Mouse (Mus musculus): ENCODE results near the gene D8Ertd738e. TPM values are rescaled to one million over a fixed set of nuclear protein-coding genes. Genes with fewer than 3 reads are reported as not detected.
A peak's percentile ranks its signal among the peaks of the same experiment; 100 is the strongest.

D8Ertd738e gene
- polyA plus RNA-seq, 1 experiment from 2014 or later = 301 TPM

DNA sequence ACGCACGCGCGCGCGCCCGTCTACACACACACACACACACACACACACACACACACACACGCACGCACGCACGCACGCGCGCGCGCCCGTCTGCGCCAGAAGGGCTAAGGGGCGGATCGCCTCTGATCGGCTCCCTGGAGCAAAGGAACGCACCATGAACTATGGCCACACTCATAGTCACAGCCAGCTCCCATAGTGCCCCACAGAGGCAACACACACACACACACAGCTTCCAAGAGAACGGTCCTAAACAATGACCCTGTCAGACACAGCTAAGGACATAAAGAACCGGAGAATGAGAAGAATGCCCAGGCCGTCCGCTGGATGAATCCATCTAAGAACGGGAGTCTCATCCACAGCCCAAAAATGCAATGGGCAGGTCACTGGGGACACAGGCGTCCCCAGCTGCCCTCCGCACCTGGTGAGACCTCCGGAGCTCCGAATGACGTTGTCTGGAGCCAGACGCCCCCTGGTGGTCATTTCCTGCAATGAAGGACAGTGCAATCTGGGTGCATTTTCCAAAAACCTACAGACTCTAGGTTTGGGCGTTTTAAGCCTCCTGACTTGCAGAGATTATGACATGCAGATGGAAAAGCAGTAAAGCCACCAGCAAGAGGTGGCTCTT is 39.2 kb downstream of the D8Ertd738e start:
- H3K9me3 ChIP-seq (ENCODE audit: control insufficient read depth, low read length) = no peaks in the 10 kb centered on the region
- WGBS = 55% methylated on average over 34 of the region's 34 CpGs
- H3K4me2 ChIP-seq (ENCODE audit: low read depth) = no peak overlapping the region
- H3K4me1 ChIP-seq (ENCODE audit: control insufficient read depth, insufficient read depth, low read length) = no peaks in the 10 kb centered on the region; the same call in 1 of the 2 replicates
- no peaks in the 10 kb centered on the region for H3K27me3 ChIP-seq (ENCODE audit: control insufficient read depth, insufficient read depth, low read length)
- DNase-seq (ENCODE audit: low spot score) = peak; percentile 83
- H3K4me3 ChIP-seq (ENCODE audit: low read depth, low read length) = no peak overlapping the region
- no peak overlapping the region for H3K27ac ChIP-seq (ENCODE audit: low read depth, low read length)
- peaks cover 17% of the 10 kb centered on the region for H3K36me3 ChIP-seq (ENCODE audit: control insufficient read depth, insufficient read depth, low read length)
- H3K9ac ChIP-seq (ENCODE audit: low read length) = no peak overlapping the region
- peak; percentile 70; the same call in 1 of the 2 replicates for ATAC-seq (ENCODE audit: insufficient read depth, low FRiP score, low TSS enrichment)

- Histone ChIP-seq H3K36me3 (ENCODE audit: control insufficient read depth, insufficient read depth, low read length) (peaks cover 13% of the 10 kb centered on the region), H3K27ac (ENCODE audit: low read depth, low read length) (0 out of 2 replicates have a peak overlapping the region, but pooled peaks have one; percentile 4), H3K4me3 (ENCODE audit: low read depth, low read length) (no peak overlapping the region), H3K4me2 (ENCODE audit: low read depth) (0 out of 2 replicates have a peak overlapping the region, but pooled peaks have one; percentile 7), H3K9me3 (ENCODE audit: control insufficient read depth, low read length) (no peaks in the 10 kb centered on the region), H3K4me1 (ENCODE audit: control insufficient read depth, insufficient read depth, low read length) (peaks cover under 1% of the 10 kb centered on the region; the same call in 1 of the 2 replicates), H3K9ac (ENCODE audit: low read length) (peak overlapping the region; percentile 37; the same call in 1 of the 2 replicates), H3K27me3 (ENCODE audit: control insufficient read depth, insufficient read depth, low read length) (no peaks in the 10 kb centered on the region)
- ATAC-seq (ENCODE audit: insufficient read depth, low FRiP score, low TSS enrichment) (no peak), DNase-seq (ENCODE audit: low spot score) (no peak)
- 62% methylated on average over 17 of the region's 17 CpGs for WGBS
These were observed 40.8 kb downstream of the D8Ertd738e start for GRCm38 (mm10) chr8:84208381-84209380.

DNA sequence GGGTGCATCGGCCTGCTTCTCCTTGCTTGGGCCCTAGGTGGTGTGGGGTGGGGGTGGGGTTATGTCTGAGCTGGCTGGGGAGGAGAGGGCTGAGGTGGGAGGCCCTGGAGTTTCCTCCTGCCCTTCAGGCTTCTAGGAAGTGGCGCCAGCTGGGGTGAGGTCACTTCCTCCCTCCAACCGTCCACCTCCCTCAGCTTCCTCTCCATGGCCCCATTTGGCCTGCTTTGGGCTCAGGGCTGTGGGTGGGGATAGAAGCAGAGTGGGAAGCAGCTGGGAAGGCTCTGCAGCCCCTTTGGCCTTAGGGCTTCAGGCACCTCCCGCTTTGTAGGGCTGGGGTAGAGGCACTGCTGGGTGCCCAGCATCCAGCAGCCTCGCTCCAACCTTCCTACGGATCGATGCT is 41.7 kb downstream of the D8Ertd738e start:
- H3K4me3 ChIP-seq (ENCODE audit: low read depth, low read length) = no peak overlapping the region
- H3K27ac ChIP-seq (ENCODE audit: low read depth, low read length) = no peak overlapping the region
- WGBS = 66% methylated on average over 7 of the region's 7 CpGs
- no peak overlapping the region for H3K9ac ChIP-seq (ENCODE audit: low read length)
- H3K4me2 ChIP-seq (ENCODE audit: low read depth) = no peak overlapping the region
- H3K36me3 ChIP-seq (ENCODE audit: control insufficient read depth, insufficient read depth, low read length) = peaks cover 13% of the 10 kb centered on the region
- DNase-seq (ENCODE audit: low spot score) = no peak
- no peaks in the 10 kb centered on the region for H3K9me3 ChIP-seq (ENCODE audit: control insufficient read depth, low read length)
- H3K4me1 ChIP-seq (ENCODE audit: control insufficient read depth, insufficient read depth, low read length) = peaks cover 8% of the 10 kb centered on the region; the same call in 1 of the 2 replicates
- H3K27me3 ChIP-seq (ENCODE audit: control insufficient read depth, insufficient read depth, low read length) = no peaks in the 10 kb centered on the region
- no peak for ATAC-seq (ENCODE audit: insufficient read depth, low FRiP score, low TSS enrichment)

- Histone ChIP-seq H3K4me3 (ENCODE audit: low read depth, low read length) (no peak overlapping the region), H3K36me3 (ENCODE audit: control insufficient read depth, insufficient read depth, low read length) (peaks cover 7% of the 10 kb centered on the region), H3K9me3 (ENCODE audit: control insufficient read depth, low read length) (no peaks in the 10 kb centered on the region), H3K4me1 (ENCODE audit: control insufficient read depth, insufficient read depth, low read length) (peaks cover 8% of the 10 kb centered on the region; the same call in 1 of the 2 replicates), H3K4me2 (ENCODE audit: low read depth) (no peak overlapping the region), H3K27ac (ENCODE audit: low read depth, low read length) (no peak overlapping the region), H3K9ac (ENCODE audit: low read length) (no peak overlapping the region), H3K27me3 (ENCODE audit: control insufficient read depth, insufficient read depth, low read length) (no peaks in the 10 kb centered on the region)
- no peak for ATAC-seq (ENCODE audit: insufficient read depth, low FRiP score, low TSS enrichment)
- DNase-seq (ENCODE audit: low spot score) = no peak
- 84% methylated on average over 3 of the region's 3 CpGs for WGBS
These were observed 42.9 kb downstream of the D8Ertd738e start for GRCm38 (mm10) chr8:84206666-84207065.

DNA sequence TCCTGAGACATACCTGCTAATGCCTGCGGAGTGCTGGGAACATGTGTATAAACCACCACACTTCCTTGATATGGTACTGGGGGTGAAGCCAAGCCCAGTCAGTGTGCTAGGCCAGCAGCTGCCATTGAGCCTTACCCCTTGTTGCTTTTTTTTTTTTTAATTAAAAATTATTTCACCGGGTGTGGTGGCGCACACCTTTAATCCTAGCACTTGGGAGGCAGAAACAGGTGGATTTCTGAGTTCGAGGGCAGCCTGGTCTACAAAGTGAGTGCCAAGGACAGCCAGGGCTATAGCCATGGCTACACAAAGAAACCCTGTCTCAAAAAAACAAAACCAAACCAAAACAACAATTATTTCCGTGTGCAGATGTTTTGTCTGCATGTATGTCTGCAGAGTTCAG is 44.4 kb downstream of the D8Ertd738e start:
- Histone ChIP-seq H3K9ac (ENCODE audit: low read length) (no peak overlapping the region), H3K9me3 (ENCODE audit: control insufficient read depth, low read length) (no peaks in the 10 kb centered on the region), H3K4me1 (ENCODE audit: control insufficient read depth, insufficient read depth, low read length) (peaks cover 13% of the 10 kb centered on the region), H3K4me3 (ENCODE audit: low read depth, low read length) (no peak overlapping the region), H3K27ac (ENCODE audit: low read depth, low read length) (no peak overlapping the region), H3K36me3 (ENCODE audit: control insufficient read depth, insufficient read depth, low read length) (no peaks in the 10 kb centered on the region), H3K27me3 (ENCODE audit: control insufficient read depth, insufficient read depth, low read length) (no peaks in the 10 kb centered on the region), H3K4me2 (ENCODE audit: low read depth) (no peak overlapping the region)
- no peak for ATAC-seq (ENCODE audit: insufficient read depth, low FRiP score, low TSS enrichment)
- WGBS = 88% methylated on average over 5 of the region's 5 CpGs
- DNase-seq (ENCODE audit: low spot score) = no peak

DNA sequence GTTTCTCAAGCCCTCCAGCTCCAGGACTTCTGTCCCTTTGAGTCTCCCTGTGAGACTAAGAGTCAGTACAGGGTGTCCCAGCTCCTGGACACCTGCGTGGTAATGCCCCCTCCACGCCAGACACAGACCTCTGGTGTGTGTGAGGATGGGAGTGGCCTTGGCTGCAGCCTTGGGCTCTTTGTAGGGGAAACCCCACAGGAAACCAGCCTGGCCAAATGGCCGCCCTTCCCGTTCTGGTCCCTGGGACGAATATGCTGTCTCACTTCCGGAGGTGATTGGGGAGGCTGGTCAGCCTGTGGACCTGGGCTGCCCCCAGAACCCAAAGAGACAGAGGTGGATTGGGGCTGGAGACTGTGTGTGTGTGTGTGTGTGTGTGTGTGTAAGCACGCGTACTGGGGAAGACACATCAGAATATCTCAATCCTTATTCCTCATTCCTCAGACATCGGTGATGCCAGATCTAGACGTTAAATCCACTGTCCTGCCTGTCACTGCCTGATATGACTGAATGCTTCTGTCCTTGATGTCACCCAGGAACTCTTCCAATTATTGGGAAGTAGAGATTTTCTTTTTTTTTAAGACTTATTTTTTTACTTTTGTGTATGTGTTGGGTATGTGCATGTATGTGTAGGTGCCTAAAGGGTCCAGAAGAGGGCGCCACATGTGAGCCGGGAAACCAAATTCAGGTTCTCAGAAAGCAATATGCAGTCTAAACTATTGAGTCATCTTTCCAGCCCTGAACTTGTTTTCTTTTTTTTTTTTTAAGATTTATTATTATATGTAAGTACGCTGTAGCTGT is 45.3 kb downstream of the D8Ertd738e start:
- H3K9ac ChIP-seq (ENCODE audit: low read length) = peak overlapping the region; percentile 64
- peak overlapping the region; percentile 69 for H3K4me2 ChIP-seq (ENCODE audit: low read depth)
- ATAC-seq (ENCODE audit: insufficient read depth, low FRiP score, low TSS enrichment) (no peak), DNase-seq (ENCODE audit: low spot score) (no peak)
- WGBS = 52% methylated on average over 13 of the region's 13 CpGs
- peak overlapping the region; percentile 26 for H3K4me3 ChIP-seq (ENCODE audit: low read depth, low read length)
- no peaks in the 10 kb centered on the region for H3K36me3 ChIP-seq (ENCODE audit: control insufficient read depth, insufficient read depth, low read length)
- H3K27ac ChIP-seq (ENCODE audit: low read depth, low read length) = peak overlapping the region; percentile 65
- H3K27me3 ChIP-seq (ENCODE audit: control insufficient read depth, insufficient read depth, low read length) = no peaks in the 10 kb centered on the region
- H3K9me3 ChIP-seq (ENCODE audit: control insufficient read depth, low read length) = no peaks in the 10 kb centered on the region
- H3K4me1 ChIP-seq (ENCODE audit: control insufficient read depth, insufficient read depth, low read length) = peaks cover 17% of the 10 kb centered on the region

DNA sequence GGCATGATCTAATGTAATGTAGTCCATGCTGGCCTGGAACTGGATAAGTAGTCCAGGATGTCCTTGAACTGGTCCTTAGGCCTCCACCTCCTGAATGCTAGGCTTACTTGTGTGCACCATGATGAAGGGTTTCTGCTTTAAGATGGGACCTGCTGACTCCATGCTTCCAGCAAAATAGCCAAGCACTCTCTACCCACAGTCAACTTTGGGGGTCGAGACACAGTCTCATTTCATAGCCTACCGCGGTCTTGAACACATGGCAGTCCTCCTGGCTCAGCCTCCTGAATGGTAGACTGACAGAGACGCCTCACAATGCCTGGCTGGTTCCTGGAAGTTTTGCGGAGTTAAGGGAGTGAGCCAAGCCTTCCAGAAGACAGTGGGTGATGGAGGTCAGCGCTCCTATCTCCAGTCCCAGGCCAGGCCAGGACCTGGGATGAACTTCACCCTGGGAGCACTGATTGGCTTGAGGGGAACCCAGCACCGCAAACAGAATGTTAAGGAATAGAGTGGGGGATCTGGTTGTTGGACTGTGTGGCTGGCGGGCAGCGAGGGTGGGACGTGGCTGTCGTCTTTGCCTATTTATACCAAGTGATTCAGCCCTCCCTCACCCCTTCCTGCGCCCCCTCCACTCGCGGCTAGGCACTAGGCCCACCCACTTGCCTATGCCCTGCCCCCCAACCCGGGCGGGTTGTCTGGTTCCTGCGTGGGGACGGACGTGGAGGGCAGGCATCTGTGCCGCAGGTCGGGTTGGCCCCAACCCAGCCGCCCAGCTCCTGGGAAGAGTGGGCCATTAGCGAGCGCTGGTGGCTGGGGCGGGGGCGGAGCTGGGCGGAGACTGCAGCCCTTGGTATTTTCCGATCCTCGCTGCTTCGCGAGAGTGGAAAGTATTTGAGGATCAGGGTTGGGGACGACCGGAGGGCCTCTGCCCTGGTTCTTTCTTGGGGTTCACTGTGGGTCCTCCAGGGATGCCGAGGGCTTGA is 46.3 kb downstream of the D8Ertd738e start:
- Histone ChIP-seq H3K4me1 (ENCODE audit: control insufficient read depth, insufficient read depth, low read length) (peaks cover 25% of the 10 kb centered on the region), H3K27ac (ENCODE audit: low read depth, low read length) (peak overlapping the region; percentile 65), H3K36me3 (ENCODE audit: control insufficient read depth, insufficient read depth, low read length) (no peaks in the 10 kb centered on the region), H3K9me3 (ENCODE audit: control insufficient read depth, low read length) (no peaks in the 10 kb centered on the region), H3K4me3 (ENCODE audit: low read depth, low read length) (peak overlapping the region; percentile 26), H3K4me2 (ENCODE audit: low read depth) (peak overlapping the region; percentile 69), H3K9ac (ENCODE audit: low read length) (peak overlapping the region; percentile 64), H3K27me3 (ENCODE audit: control insufficient read depth, insufficient read depth, low read length) (no peaks in the 10 kb centered on the region)
- 10% methylated on average over 34 of the region's 34 CpGs for WGBS
- peak; percentile 74 for DNase-seq (ENCODE audit: low spot score)
- ATAC-seq (ENCODE audit: insufficient read depth, low FRiP score, low TSS enrichment) = no peak

Data from neural tube, embryonic 11.5 days (tissue).